In the genomic region with DNA sequence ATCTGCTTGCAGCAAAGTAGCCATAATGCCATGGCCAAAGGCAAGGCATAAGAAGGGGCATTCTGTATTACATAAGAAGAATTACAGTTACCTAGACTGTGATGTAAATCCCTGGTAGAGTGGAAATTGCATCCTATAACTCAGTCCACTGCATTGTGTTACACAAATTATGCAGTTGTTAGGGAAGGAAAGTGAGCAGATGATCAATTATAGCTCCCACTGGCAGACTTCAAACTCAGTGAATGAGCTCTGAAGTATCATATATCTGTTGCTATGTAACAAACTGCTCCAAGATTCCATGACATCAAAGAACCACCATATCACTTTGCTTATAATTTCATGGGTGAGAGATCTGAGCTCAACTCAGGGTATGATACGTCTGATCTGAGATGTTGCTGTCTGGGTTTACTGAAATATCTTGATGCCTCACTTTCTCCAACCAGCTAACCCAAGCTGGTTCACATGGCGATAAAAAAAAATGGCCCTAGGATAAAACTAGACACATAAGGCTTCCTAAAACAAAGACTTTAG, we compare ENCODE assay signal across 25 mouse cellular contexts.
DNase-seq lines count a peak whose midpoint lies in the region; ATAC-seq and TF ChIP-seq lines count a peak whose summit lies in the region.
"Had no signal": no experiment of that assay in that cellular context is flagged by ENCODE, and none has a peak within 500 bp of the region (broad histone marks: within the 10 kb centered on the region; RNA-seq: fewer than 3 reads in every experiment).

No protein-coding gene starts in this region.

- H3K36me3 ChIP-seq in kidney, embryonic 14.5 days (ENCODE audit: control insufficient read depth, insufficient read depth, low read length), result no peaks in the 10 kb centered on the region
- no peaks in the 10 kb centered on the region for H3K36me3 ChIP-seq in kidney, postnatal 0 days (ENCODE audit: insufficient read depth, low read length)
- no peaks in the 10 kb centered on the region for H3K36me3 ChIP-seq in limb, embryonic 14.5 days (ENCODE audit: control insufficient read depth, insufficient read depth, low read length)
- no peaks in the 10 kb centered on the region for H3K36me3 ChIP-seq in thymus, adult 2 months (ENCODE audit: control insufficient read depth, insufficient read depth, low read length)
- H3K36me3 ChIP-seq: embryonic facial prominence, embryonic 13.5 days; heart, embryonic 10.5 days; heart, embryonic 13.5 days had no signal

- no peak for TF ChIP-seq CTCF in kidney, postnatal 0 days (IDR thresholded peaks at IDR 0.05; ENCODE audit: low read depth)
- no peak for TF ChIP-seq CTCF in thymus, adult 2 months (IDR thresholded peaks at IDR 0.05; ENCODE audit: borderline replicate concordance, control insufficient read depth, extremely low read depth, insufficient read depth, low read length, poor library complexity)

- H3K27ac ChIP-seq in kidney, embryonic 14.5 days (ENCODE audit: low read depth, low read length), result no peak overlapping the region
- no peak overlapping the region for H3K27ac ChIP-seq in kidney, postnatal 0 days
- H3K27ac ChIP-seq in limb, embryonic 14.5 days (replicated peaks; ENCODE audit: low read depth, low read length), result no peak overlapping the region
- H3K27ac ChIP-seq in thymus, adult 2 months (ENCODE audit: control insufficient read depth, insufficient read depth, low read length), result no peak overlapping the region
- H3K27ac ChIP-seq: embryonic facial prominence, embryonic 13.5 days; gastrocnemius, adult 2 months; heart, adult 2 months; heart, embryonic 10.5 days; heart, embryonic 13.5 days; hindbrain, embryonic 14.5 days; hindbrain, postnatal 0 days had no signal

- no peak for TF ChIP-seq POLR2A in limb, embryonic 14.5 days (IDR thresholded peaks at IDR 0.05; ENCODE audit: borderline replicate concordance, extremely low read depth, insufficient read depth, insufficient read length)
- no peak for TF ChIP-seq POLR2A in thymus, adult 2 months (IDR thresholded peaks at IDR 0.05; ENCODE audit: control insufficient read depth, extremely low read depth, insufficient read depth, low read length, poor library complexity)

- H3K9ac ChIP-seq in kidney, embryonic 14.5 days (ENCODE audit: low read depth, low read length), result no peak overlapping the region
- H3K9ac ChIP-seq in kidney, postnatal 0 days (ENCODE audit: low read depth, low read length), result no peak overlapping the region
- no peak overlapping the region for H3K9ac ChIP-seq in limb, embryonic 14.5 days (ENCODE audit: low read depth, low read length, severe bottlenecking)
- H3K9ac ChIP-seq: embryonic facial prominence, embryonic 13.5 days; forebrain, postnatal 0 days; heart, embryonic 13.5 days; hindbrain, embryonic 14.5 days had no signal

- no peaks in the 10 kb centered on the region for H3K9me3 ChIP-seq in kidney, embryonic 14.5 days (ENCODE audit: control insufficient read depth, low read length)
- no peaks in the 10 kb centered on the region for H3K9me3 ChIP-seq in kidney, postnatal 0 days (replicated peaks; ENCODE audit: low read length)
- H3K9me3 ChIP-seq in limb, embryonic 14.5 days (ENCODE audit: control insufficient read depth, low read length), result no peaks in the 10 kb centered on the region
- H3K9me3 ChIP-seq: embryonic facial prominence, embryonic 13.5 days; heart, embryonic 10.5 days; heart, embryonic 13.5 days had no signal

- no peaks in the 10 kb centered on the region for H3K27me3 ChIP-seq in kidney, embryonic 14.5 days (ENCODE audit: control insufficient read depth, insufficient read depth, low read length)
- H3K27me3 ChIP-seq in kidney, postnatal 0 days (ENCODE audit: insufficient read depth, low read length), result no peaks in the 10 kb centered on the region
- no peaks in the 10 kb centered on the region for H3K27me3 ChIP-seq in limb, embryonic 14.5 days (ENCODE audit: control insufficient read depth, insufficient read depth, low read length)
- H3K27me3 ChIP-seq in thymus, adult 2 months (ENCODE audit: control insufficient read depth, insufficient read depth, low read length), result no peaks in the 10 kb centered on the region
- H3K27me3 ChIP-seq: embryonic facial prominence, embryonic 13.5 days; heart, embryonic 13.5 days had no signal

- H3K4me1 ChIP-seq in kidney, embryonic 14.5 days (ENCODE audit: control insufficient read depth, insufficient read depth, low read length), result no peaks in the 10 kb centered on the region
- no peaks in the 10 kb centered on the region for H3K4me1 ChIP-seq in kidney, postnatal 0 days (replicated peaks; ENCODE audit: insufficient read depth, low read length)
- no peaks in the 10 kb centered on the region for H3K4me1 ChIP-seq in limb, embryonic 14.5 days (ENCODE audit: control insufficient read depth, insufficient read depth, low read length)
- H3K4me1 ChIP-seq in thymus, adult 2 months (replicated peaks; ENCODE audit: control insufficient read depth, insufficient read depth, low read length), result no peaks in the 10 kb centered on the region
- H3K4me1 ChIP-seq: embryonic facial prominence, embryonic 13.5 days; heart, embryonic 10.5 days; heart, embryonic 13.5 days had no signal

- DNase-seq in kidney, postnatal 10 days, result no peak
- DNase-seq in kidney, postnatal 0 days (ENCODE audit: low spot score), result peak; percentile 43
- DNase-seq in kidney, adult 11 months, result no peak
- no peak for DNase-seq in limb, embryonic 14.5 days (ENCODE audit: low spot score)
- no peak for DNase-seq in thymus, adult 2 months
- DNase-seq: adrenal gland, adult 2 months; adrenal gland, postnatal 14 days; cerebellum, adult 11 months; cerebellum, adult 2 months; cerebellum, adult 9-11 months; cerebellum, postnatal 25 days; forebrain, postnatal 0 days; gastrocnemius, adult 2 months; gastrocnemius, postnatal 14 days; heart, adult 2 months; heart, postnatal 14 days; heart, postnatal 4 days had no signal

- 63% methylated on average over 2 of the region's 2 CpGs for WGBS in kidney, embryonic 14.5 days
- WGBS in kidney, postnatal 0 days, result 55% methylated on average over 2 of the region's 2 CpGs
- WGBS in limb, embryonic 14.5 days, result 87% methylated on average over 2 of the region's 2 CpGs
- WGBS in thymus, adult 2 months, result 91% methylated on average over 2 of the region's 2 CpGs

- no peak overlapping the region for H3K4me3 ChIP-seq in kidney, embryonic 14.5 days (ENCODE audit: low read length)
- H3K4me3 ChIP-seq in kidney, postnatal 0 days (replicated peaks; ENCODE audit: low read depth, low read length), result no peak overlapping the region
- H3K4me3 ChIP-seq in limb, embryonic 14.5 days (replicated peaks; ENCODE audit: low read length), result no peak overlapping the region
- no peak overlapping the region for H3K4me3 ChIP-seq in thymus, adult 2 months (ENCODE audit: control insufficient read depth, insufficient read depth, low read length)
- H3K4me3 ChIP-seq: embryonic facial prominence, embryonic 13.5 days; gastrocnemius, adult 2 months; heart, adult 2 months; heart, embryonic 10.5 days; heart, embryonic 13.5 days had no signal

- H3K4me2 ChIP-seq in kidney, embryonic 14.5 days (replicated peaks; ENCODE audit: low read depth, low read length), result no peak overlapping the region
- no peak overlapping the region for H3K4me2 ChIP-seq in kidney, postnatal 0 days (ENCODE audit: low read length)
- H3K4me2 ChIP-seq in limb, embryonic 14.5 days (replicated peaks; ENCODE audit: low read depth, low read length, severe bottlenecking), result no peak overlapping the region
- H3K4me2 ChIP-seq: embryonic facial prominence, embryonic 13.5 days; heart, embryonic 13.5 days; hindbrain, embryonic 14.5 days had no signal

- peak; percentile 81 for ATAC-seq in kidney, embryonic 14.5 days (ENCODE audit: low FRiP score, low TSS enrichment)
- ATAC-seq in kidney, postnatal 0 days (replicated peaks; ENCODE audit: low FRiP score, low read depth), result no peak
- ATAC-seq in limb, embryonic 14.5 days (ENCODE audit: low FRiP score, low read depth), result peak; percentile 61
- ATAC-seq: CD4-positive, CD25-positive, alpha-beta regulatory T cell, adult 4 months; forebrain, embryonic 14.5 days; forebrain, postnatal 0 days; hindbrain, postnatal 0 days had no signal
